Mouse (Mus musculus): ENCODE measurements around the gene Pgam1.
"Not testable (repeated sequence)": the region's sequence is repeated elsewhere in the genome, so short reads cannot be mapped to it uniquely, and the experiment has no call there.

The Pgam1 gene

DNA sequence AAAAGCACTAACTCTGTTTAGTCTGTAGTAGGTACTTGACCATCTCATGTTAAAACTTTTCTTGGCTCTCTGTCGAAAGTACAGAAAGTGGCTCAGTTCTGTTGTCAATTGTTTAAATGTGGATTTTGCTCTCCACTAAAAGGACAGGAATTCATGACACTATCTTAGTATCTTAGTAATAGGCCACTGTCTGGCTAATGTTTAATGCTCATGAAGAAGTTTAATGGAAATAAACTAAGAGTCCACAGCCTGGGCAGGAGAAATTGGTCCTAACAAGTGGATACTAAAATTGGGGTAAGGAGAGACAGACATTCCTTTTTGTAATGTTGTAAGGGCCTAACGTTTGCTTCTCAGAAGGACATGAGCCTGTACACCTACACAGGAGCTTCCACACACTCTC is 1.3 kb upstream of the Pgam1 start:
- no peak for DNase-seq (ENCODE audit: low spot score)

DNA sequence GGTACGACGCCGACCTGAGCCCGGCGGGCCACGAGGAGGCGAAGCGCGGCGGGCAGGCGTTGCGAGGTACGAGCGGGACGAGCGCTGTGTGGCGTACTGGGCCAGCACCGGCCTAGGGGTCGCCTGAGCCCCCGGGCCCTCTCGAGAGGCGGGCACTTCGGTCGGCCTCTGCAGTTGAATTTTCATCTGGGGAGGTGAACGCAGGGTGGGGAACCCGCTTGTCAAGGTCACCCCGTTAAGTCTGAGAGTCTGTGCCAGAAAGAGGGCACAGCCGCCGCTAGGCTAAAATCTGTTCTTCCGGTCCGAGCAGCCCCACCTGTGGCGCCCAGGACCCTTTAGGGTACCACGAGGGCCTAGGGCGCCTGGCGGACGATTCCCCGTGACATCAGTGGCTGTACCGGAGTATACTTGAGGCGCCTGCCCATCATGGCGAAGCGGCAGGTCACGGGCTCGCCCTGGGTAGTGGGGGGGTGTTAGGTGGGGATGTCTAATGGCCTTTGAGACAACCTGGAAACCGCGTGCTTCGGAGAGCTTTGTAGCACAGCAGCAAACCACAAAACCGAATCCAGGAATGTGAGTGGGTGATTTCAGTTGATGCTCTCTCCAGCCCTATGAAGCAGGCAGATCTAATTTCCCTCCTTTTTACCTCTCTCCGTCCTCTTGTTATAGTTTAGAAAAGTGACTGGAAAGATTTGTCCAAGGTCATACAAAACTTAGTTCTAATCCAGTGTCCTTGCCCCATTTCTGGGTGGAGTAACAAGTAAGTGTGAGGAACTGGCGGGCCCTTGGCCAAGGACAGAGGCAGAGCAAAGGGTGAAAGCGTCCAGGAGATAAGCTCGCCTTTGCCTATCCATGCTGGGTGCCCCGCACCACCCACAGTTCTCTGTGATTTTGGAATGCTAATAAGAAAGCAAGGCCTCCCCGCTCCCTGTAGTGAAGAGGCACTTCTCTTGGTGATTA is 678 bp downstream of the Pgam1 start:
- DNase-seq (ENCODE audit: low spot score): peak; percentile 39

DNA sequence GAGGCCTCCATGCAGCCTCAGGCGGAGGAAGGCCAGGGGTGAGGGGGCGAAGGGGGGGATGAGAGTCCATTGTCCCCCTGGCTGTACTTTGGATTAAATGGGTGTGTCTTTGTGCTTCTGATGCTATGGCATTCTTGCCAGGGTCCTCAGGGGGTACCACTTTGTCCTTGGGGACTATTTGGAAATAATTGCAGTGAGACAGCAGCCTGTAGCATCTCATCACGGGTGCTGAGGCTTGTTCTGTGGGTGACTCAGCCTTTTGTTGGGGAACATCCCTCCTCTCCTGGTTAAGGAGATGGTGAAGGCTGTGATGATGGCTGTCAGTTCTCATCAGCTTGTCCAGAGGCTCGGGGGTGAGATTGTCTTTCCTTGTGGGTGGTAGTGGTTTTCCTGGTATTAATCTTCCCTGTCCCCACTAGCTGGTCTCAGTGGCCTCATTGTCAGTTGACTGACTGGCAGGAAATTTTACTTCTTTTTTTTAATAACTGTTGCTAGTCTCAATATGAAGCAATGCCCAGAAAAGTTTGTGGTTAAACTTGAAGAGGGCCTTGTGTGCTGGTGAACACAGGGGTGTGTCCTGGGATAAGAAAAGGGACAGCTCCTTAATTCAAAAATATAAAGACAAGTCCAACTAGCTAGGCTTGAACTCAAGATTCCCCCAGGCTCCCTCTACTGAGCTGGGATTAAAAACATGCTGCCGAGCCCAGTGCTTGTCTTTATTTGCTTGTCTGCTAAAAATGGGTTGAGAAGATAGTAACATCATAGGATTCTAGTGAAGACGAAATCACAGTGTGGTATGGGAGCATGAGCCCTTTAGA is 2.3 kb downstream of the Pgam1 start:
- no peak for DNase-seq (ENCODE audit: low spot score)

DNA sequence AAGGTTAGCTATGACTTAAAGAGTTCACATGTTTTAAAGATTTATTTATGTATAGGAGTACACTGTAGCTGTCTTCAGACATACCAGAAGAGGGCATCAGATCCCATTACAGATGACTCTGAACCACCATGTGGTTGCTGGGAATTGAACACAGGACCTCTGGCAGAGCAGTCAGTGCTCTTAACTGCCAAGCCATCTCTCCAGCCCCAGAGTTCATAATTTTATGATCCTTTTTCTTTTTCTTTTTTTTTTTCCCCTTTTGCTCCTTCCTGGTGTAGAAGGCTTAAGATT is 2.8 kb downstream of the Pgam1 start:
- DNase-seq (ENCODE audit: low spot score): not testable (repeated sequence)

DNA sequence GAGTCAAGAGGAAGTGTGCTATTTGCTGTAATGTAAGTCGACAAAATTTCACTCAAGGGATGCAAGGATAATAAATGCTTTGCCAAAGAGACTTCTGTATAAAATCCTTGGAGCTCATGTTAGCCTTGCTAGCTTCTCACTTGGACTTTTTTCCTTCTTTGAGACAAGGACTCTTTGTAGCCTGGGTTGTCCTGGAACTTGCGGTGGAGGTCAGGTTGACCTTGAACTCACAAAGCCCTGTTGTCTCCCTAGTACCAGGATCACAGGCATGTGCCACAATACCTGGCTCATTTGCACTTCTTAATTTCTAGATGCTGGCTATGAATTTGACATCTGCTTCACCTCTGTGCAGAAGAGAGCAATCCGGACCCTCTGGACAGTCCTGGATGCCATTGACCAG is 3.6 kb downstream of the Pgam1 start:
- no peak for DNase-seq (ENCODE audit: low spot score)

DNA sequence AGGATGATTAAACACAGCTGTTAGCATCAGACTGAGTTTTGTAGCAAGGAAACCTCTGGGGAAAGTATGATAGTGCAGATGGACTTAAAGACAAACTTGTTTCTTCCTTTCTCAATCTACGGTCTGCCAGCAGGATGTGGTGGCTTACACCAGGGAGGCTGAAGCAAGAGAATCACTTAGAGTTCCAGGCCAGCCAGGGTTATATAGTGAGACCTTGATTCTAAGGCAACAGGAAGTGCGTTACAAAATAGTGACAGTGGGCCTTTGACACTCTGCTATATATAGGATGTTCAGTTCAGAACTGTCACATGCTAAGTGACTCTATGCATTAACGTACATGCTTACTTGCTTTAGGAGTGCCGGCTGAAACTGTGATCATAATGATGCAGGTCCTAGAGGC is 5.1 kb downstream of the Pgam1 start:
- no peak for DNase-seq (ENCODE audit: low spot score)

DNA sequence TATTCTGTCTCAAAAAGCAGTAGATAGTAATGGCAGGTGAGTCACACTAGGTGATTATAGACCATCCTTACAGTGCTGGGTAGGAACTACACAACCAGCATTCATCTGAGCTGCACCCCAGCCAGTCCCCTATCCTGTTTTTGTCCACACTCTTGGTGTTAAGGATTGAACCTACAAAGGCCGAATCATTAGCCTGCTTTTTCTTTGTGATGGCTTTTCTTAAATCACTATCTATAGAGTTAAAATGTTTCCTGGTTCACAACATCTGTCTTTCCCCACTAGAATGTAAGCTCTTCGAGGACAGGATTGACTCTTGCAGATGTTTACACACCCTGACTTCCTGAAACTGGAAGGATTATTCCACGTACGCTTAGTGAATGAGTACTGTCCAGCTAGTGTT is 7.7 kb downstream of the Pgam1 start:
- DNase-seq (ENCODE audit: low spot score): no peak

DNA sequence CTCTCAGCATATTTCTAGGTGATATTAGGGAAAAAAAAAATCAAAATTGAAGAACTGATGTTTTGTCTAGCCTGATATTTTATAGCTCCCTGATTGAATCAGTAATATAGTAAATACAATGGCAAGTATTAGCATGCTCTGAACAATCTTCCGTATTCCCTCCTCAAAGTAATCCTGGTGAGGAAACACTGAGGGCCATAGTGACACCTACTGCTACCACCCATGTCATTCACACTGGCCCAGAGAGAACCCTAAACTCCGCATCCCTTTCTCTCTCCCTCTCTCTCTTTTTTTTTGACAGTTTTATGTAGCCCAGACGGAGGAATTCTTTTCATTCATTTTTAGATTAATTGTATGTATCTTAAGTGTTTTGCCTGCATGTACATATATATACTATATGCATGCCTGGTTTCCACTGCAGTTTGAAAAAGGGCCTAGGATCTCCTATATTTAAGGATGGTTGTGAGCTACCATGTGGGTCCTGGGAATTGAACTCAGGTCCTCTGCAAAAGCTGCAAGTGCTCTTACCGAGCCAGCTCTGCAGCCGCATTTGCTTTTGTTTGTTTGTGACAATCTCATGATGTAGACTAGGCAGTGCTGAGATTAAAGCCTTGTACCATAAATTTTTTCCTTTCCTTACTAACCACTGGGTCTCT is 8.8 kb downstream of the Pgam1 start:
- DNase-seq (ENCODE audit: low spot score): no peak

DNA sequence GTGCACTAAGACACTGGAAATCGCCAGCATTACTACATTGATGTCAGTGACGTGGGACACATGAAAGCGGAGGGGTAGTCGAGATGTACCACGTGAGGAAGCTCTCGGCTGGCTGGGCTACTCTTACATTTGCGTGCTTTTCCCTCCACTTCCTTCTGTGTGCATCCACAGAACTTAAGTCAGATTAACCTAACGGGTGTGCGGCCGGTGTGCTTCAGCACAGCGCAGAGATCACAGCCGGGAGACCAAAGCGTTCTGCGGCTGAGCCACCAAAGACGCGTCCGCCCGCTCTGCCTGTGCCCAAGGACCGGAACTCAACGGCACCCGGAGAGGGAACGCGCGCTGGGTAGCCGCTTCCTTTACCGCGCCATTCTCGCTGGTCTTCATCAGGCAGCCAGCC is 21.0 kb downstream of the Pgam1 start:
- no peak for DNase-seq (ENCODE audit: low spot score)

DNA sequence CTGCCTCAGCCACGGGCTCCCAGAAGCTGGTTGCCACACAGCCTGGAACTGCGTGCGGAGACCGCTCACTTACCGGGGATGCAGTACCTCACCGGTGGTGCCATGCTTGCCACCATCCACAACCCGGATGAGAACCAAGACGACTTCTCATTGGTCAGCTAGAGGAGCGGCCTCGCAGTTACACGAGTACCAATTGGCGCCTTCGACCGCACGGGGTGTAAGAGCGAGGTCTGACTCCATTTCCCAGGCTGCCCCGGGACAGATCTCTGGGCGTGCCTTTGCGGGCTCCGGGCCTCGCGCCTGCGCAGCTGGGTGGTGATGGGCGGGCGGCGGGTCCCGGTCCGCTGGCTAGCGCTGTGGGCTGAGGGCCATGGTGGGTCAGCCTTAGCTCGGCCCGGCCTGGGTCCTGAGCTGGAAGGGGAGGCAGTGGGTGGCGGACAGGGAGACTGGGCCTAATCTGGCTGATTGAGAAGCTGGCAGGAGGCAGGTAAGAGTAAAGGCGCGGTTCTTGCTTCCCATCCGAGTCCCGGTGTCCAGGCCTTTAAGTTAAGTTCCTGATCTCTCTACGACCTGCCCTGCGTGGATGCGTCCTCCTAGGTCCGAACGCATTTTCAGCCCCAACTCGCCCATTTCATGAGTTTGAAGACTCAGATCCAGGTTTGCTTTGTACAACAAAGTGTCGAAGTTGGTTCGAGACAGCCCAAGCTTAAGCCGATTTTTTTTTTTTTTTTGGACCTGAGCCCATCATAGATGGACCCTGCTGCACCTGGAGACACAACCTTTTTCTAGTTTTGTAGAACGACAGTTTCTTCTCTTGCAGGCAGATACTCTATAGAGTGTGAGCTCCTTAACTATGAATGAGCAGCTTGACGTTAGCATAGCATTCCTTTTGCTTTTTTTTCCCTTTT is 21.7 kb downstream of the Pgam1 start, which contains the start of the genes Exosc1 and Zdhhc16:
Gene Exosc1, minus strand, starts transcription at position 245 of the 908 bp plus-strand sequence.
Gene Zdhhc16, plus strand, starts transcription at position 302 of the 908 bp plus-strand sequence.
- DNase-seq (ENCODE audit: low spot score): peak; percentile 97

DNA sequence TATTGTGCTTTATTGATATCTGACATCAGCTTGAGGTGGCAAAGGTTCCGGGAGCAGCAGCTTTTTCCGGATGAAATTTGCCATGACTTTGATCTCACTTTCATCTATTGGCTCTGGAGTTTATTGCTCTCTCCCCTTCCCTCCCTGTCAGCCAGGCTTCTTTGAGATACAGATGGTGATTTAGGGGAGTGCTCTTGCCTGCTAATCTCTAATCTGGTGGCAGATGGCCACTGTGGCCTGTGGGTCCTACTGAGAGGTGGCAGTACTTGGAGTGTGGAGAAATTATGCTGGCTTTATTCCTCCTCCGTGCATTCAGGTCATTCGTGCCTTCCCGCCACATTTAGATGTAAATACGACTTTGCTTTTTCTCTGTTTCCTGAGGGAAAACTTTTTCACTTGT is 22.4 kb downstream of the Pgam1 start:
- DNase-seq (ENCODE audit: low spot score): no peak

DNA sequence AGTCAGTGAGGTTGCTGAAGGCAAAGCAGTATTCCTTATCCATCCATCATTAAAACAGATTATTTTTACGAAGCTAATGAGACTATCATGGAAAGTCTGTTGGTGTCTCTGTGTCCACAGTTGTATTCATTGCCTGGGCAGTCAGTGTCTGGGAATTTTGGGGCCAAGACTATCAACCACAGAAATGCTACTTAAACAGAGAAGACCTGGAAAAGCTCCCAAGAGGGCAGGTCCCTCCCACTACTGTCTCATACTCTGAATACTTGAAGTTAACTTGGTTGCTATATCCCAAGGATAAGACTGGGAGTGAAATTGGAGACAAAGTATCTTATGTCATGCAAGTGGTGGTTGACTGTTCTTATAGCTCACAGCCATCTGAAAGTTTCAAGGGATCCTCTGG is 24.2 kb downstream of the Pgam1 start:
- no peak for DNase-seq (ENCODE audit: low spot score)

DNA sequence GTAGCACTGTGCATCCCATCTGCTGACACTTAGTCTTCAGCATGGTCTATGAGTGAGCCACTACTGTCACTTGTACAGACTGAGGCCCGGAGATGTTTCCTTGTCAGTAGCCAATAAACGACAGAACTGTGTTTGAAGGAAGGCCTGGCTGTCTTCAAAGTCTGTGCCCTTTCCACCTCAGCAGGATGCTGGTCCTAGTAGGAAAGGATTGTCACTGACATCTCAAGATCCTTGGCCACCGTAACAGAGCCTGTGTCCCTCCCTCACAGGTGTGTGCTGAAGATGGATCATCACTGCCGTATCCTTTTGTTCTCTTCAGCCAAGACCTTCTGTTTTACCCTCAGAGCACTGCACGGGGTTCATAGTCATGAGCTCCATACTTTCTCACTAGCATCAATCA is 26.8 kb downstream of the Pgam1 start:
- DNase-seq (ENCODE audit: low spot score): no peak

DNA sequence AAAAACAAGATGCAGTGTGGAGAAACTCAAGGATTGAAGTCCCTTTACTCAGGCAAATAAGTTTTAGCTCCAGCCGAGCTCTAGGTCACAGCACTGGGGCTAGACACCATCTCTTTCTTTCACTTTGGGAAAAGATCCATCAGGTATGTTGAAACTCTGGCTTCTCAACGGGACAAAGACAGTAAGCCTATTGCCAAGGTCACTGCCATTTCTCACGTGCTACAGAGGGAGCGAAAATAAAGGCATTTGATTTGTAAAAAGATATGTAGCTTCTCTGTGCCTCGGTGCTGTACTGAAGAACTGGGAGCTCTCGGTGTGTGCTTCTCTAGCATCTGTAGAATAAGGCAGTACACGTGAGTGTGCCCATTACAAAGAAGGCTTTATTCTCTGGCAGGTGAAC is 32.1 kb downstream of the Pgam1 start:
- DNase-seq (ENCODE audit: low spot score): no peak

DNA sequence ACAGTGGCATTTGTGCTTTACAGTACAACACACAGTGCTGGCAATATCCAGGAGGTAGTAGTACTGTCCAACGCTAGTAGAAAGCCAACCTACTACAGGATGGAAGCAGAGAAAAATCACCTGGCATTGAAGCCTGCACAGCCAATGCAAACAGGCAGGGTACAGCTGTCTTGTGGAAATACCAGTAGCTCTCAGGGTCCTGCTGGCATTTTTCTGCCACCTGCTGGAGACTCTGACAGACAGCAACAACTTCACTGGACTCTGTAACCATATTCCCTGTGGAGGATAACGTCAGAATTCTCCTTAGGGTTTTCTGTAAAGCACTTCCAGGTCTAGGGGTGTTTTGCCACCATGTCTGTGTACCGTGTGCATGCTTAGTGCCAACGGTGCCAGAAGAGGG is 40.6 kb downstream of the Pgam1 start:
- DNase-seq (ENCODE audit: low spot score): no peak

DNA sequence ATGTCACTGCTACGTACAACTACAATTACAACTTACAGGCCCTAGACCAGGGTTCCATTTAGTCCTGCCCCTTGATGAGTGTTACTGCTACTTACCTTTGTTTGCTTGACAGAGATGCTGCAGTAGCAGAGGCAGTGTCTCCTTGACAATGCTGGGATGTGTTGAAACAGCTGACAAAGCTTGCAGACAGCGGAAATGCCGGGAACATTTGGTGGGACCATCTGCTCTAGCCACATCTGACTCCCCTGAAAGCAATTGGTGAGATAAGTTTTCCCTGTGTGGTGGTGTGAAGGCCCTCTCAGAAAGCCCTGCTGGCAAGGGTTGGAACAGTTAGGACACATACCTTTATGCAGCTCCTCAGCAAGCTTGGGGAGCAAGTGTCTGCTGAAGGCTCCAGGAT is 41.9 kb downstream of the Pgam1 start:
- DNase-seq (ENCODE audit: low spot score): no peak

Data from urinary bladder, postnatal 14 days (tissue).